Mouse (Mus musculus): ENCODE data around the gene Dhx58. TPM values are rescaled to one million over a fixed set of nuclear protein-coding genes. Genes with fewer than 3 reads are reported as not detected.

Dhx58 gene
- polyA plus RNA-seq, 1 experiment from 2014 or later: 2.5 TPM

DNA sequence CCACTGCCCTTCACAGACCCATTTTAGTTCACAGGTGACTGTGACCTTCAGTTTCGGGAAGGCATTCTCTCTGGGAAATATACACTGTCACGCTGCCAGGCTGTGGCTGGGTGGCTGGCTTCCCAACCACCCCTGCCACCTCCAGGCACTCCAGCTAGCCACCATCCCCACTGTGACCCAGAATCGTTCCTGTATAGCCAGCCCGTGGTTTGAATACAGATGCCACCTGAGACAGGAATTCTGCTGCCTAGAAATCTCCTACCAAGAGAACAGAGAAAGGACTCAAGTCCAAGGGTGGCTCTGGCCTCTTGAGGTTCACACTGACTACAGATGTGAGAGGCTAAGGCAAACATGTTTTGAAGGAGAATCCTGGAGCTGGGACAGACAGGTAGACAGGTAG lies 14.8 kb upstream of the Dhx58 start:
- Histone ChIP-seq H3K4me3 (ENCODE audit: low read length) (no peak overlapping the region), H3K9ac (ENCODE audit: low read depth, low read length) (no peak overlapping the region), H3K36me3 (ENCODE audit: control insufficient read depth, insufficient read depth, low read length) (peaks cover 31% of the 10 kb centered on the region), H3K4me2 (ENCODE audit: low read length) (no peak overlapping the region), H3K27me3 (replicated peaks; ENCODE audit: control insufficient read depth, insufficient read depth, low read length) (no peaks in the 10 kb centered on the region), H3K27ac (ENCODE audit: low read depth, low read length) (no peak overlapping the region), H3K4me1 (ENCODE audit: control insufficient read depth, insufficient read depth, low read depth, low read length) (peaks cover 14% of the 10 kb centered on the region), H3K9me3 (ENCODE audit: control insufficient read depth, low read length) (no peaks in the 10 kb centered on the region)
- 94% methylated on average over 4 of the region's 4 CpGs for WGBS
- ATAC-seq: no peak

DNA sequence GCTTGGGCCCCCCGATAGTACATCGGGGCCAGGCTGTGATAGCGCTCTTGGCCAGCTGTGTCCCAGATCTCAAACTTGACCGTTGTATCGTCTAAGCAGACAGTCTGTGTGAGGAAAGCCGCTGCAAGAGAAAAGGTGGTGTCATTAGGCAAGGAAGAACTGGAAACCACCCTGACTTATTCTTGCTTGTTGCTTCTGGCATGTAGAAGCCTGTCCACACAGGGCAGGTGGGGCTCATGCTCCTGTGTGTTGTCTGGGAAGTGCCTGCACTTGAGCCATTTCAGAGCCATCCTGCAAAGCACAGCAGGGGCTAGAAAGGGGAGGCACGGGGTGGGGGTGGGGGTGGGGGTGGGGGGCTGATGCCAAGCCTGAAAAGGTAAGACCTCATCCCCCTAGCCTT lies 14.4 kb upstream of the Dhx58 start:
- Histone ChIP-seq H3K4me3 (ENCODE audit: low read length) (no peak overlapping the region), H3K9me3 (ENCODE audit: control insufficient read depth, low read length) (no peaks in the 10 kb centered on the region), H3K4me2 (ENCODE audit: low read length) (no peak overlapping the region), H3K27me3 (replicated peaks; ENCODE audit: control insufficient read depth, insufficient read depth, low read length) (no peaks in the 10 kb centered on the region), H3K9ac (ENCODE audit: low read depth, low read length) (no peak overlapping the region), H3K36me3 (ENCODE audit: control insufficient read depth, insufficient read depth, low read length) (peaks cover 31% of the 10 kb centered on the region), H3K27ac (ENCODE audit: low read depth, low read length) (no peak overlapping the region), H3K4me1 (ENCODE audit: control insufficient read depth, insufficient read depth, low read depth, low read length) (peaks cover 18% of the 10 kb centered on the region)
- WGBS: 93% methylated on average over 7 of the region's 7 CpGs
- ATAC-seq: no peak

DNA sequence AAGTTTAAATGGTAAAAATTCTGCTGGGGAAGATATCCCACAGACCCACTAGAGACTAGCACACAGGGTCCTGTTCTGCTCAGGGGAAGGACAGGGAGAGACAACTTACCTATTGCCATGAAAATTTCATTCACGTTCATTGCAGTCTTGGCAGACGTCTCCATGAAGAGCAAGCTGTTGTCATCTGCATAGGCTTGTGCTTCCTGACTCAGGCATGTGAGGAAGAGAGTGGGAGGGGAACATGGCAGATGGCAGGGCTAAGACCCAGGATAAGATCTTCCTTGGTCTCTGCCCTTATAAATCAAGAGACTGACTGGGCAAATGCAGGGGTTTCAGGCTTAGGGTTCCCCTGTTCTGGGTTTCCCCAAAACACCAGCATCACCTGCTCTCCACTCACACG lies 12.6 kb upstream of the Dhx58 start:
- no peak for ATAC-seq
- WGBS: 78% methylated on average over 3 of the region's 3 CpGs
- no peak overlapping the region for H3K9ac ChIP-seq (ENCODE audit: low read depth, low read length)
- H3K4me2 ChIP-seq (ENCODE audit: low read length): no peak overlapping the region
- H3K4me3 ChIP-seq (ENCODE audit: low read length): no peak overlapping the region
- peaks cover 16% of the 10 kb centered on the region for H3K4me1 ChIP-seq (ENCODE audit: control insufficient read depth, insufficient read depth, low read depth, low read length)
- no peaks in the 10 kb centered on the region for H3K27me3 ChIP-seq (replicated peaks; ENCODE audit: control insufficient read depth, insufficient read depth, low read length)
- H3K9me3 ChIP-seq (ENCODE audit: control insufficient read depth, low read length): no peaks in the 10 kb centered on the region
- H3K27ac ChIP-seq (ENCODE audit: low read depth, low read length): no peak overlapping the region
- H3K36me3 ChIP-seq (ENCODE audit: control insufficient read depth, insufficient read depth, low read length): peaks cover 31% of the 10 kb centered on the region

DNA sequence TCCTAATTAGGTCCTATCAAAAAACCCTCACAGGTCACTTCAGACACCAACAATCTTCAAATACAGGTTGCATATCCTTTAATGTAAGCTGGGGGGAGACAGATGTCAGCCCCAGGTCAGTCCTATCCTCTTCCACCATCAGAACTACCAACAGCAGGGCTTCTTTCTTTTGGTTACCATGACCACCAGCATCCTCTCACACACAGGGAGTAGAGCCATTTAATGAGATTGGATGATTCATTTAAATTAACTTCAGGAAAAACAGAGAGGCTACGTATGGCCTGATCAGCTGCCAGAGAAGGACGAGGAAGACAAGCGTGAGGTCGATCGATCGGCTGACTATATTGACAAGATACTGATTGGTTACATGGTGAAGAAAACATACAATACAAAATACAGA lies 10.9 kb upstream of the Dhx58 start:
- WGBS: 81% methylated on average over 6 of the region's 6 CpGs
- Histone ChIP-seq H3K4me3 (ENCODE audit: low read length) (no peak overlapping the region), H3K27me3 (replicated peaks; ENCODE audit: control insufficient read depth, insufficient read depth, low read length) (no peaks in the 10 kb centered on the region), H3K4me1 (ENCODE audit: control insufficient read depth, insufficient read depth, low read depth, low read length) (peaks cover 17% of the 10 kb centered on the region), H3K9me3 (ENCODE audit: control insufficient read depth, low read length) (no peaks in the 10 kb centered on the region), H3K36me3 (ENCODE audit: control insufficient read depth, insufficient read depth, low read length) (peaks cover 33% of the 10 kb centered on the region), H3K4me2 (ENCODE audit: low read length) (no peak overlapping the region), H3K9ac (ENCODE audit: low read depth, low read length) (no peak overlapping the region), H3K27ac (ENCODE audit: low read depth, low read length) (no peak overlapping the region)
- no peak for ATAC-seq

DNA sequence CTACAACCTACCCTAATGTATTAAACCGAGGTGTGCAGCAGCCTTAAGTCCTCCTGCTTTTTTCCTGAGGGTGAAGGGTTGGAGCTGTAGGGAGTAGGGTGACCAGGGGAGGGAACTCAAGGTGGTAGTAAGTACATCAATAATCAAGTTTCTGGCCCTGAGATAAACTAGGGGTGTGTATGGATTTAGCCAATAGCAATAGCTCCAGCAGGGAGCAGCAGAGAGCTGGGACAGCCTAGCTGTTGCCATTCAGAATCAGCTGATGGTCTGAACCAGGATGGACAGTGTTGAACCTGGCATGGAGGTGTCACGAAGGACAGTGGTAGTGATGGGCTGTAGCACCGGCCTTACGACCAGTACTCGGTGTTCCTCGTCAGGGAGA lies 10.5 kb upstream of the Dhx58 start:
- Histone ChIP-seq H3K4me1 (ENCODE audit: control insufficient read depth, insufficient read depth, low read depth, low read length) (peaks cover 17% of the 10 kb centered on the region), H3K4me3 (ENCODE audit: low read length) (no peak overlapping the region), H3K36me3 (ENCODE audit: control insufficient read depth, insufficient read depth, low read length) (peaks cover 33% of the 10 kb centered on the region), H3K9ac (ENCODE audit: low read depth, low read length) (peak overlapping the region; percentile 51; the same call in 1 of the 2 replicates), H3K4me2 (ENCODE audit: low read length) (no peak overlapping the region; the same call in 1 of the 2 replicates), H3K27ac (ENCODE audit: low read depth, low read length) (no peak overlapping the region), H3K27me3 (replicated peaks; ENCODE audit: control insufficient read depth, insufficient read depth, low read length) (no peaks in the 10 kb centered on the region), H3K9me3 (ENCODE audit: control insufficient read depth, low read length) (no peaks in the 10 kb centered on the region)
- ATAC-seq: no peak
- 43% methylated on average over 6 of the region's 6 CpGs for WGBS

DNA sequence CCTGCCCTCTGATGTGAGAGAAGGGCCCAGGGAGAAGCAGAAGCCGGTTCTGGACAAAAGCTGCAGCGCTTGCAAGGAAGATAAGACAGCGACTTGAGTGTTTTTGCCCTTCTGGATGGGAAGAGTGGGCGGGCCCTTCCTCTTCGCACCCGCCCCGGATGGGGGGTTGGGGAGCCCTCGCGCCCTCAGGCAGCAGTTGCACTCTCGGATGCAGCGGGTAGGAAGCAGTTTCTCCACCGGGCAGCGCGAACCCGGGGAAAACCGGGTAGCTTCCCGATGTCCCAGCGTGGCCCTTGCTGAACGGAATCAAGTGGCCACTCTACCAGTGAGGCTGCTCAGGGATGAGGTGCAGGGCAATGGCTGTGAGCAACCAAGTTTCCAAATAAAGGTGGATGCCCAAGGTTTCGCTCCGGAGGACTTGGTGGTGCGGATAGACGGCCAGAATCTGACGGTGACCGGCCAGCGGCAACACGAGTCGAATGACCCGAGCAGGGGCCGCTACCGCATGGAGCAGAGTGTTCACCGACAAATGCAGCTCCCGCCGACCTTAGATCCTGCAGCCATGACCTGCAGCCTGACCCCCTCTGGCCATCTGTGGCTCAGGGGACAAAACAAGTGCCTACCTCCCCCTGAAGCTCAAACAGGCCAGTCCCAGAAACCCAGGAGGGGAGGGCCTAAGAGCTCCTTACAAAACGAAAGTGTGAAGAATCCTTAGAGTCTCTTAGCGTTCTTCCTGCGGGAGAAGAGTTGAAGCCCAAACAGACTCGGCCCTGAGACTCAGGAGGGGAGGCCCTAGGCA lies 9.9 kb upstream of the Dhx58 start, which contains the start of gene Hspb9:
Gene Hspb9, plus strand, starts transcription at position 116 of the 799 bp plus-strand sequence.
- Histone ChIP-seq H3K4me1 (ENCODE audit: control insufficient read depth, insufficient read depth, low read depth, low read length) (peaks cover 17% of the 10 kb centered on the region), H3K36me3 (ENCODE audit: control insufficient read depth, insufficient read depth, low read length) (peaks cover 36% of the 10 kb centered on the region), H3K9me3 (ENCODE audit: control insufficient read depth, low read length) (no peaks in the 10 kb centered on the region), H3K27ac (ENCODE audit: low read depth, low read length) (peak within 1 kb of the TSS; percentile 44; the same call in 1 of the 2 replicates), H3K4me3 (ENCODE audit: low read length) (peak within 1 kb of the TSS; percentile 8; the same call in 1 of the 2 replicates), H3K27me3 (replicated peaks; ENCODE audit: control insufficient read depth, insufficient read depth, low read length) (no peaks in the 10 kb centered on the region), H3K9ac (ENCODE audit: low read depth, low read length) (peak within 1 kb of the TSS; percentile 51), H3K4me2 (ENCODE audit: low read length) (peak within 1 kb of the TSS; percentile 29)
- no peak for ATAC-seq
- WGBS: 9% methylated on average over 38 of the region's 38 CpGs

DNA sequence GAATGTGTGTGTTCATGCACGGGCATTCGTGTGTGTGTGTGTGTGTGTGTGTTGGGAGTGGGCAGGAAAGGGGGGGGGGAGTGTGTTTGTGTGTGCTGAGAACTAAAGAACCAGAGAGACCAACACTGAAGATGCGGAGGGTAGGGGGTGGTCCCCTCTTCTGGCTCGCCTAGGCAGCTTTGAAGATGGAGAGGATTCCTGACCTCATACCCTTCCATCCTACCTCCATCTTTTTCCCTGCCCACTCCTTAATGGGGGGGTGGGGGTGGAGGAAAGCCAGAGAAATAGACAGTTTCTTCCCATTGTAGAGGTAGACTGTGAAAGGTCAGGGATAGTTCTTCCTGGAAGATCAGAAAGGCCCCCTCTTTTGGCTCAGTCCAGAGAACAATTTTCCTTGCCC lies 9.1 kb upstream of the Dhx58 start:
- Histone ChIP-seq H3K4me1 (ENCODE audit: control insufficient read depth, insufficient read depth, low read depth, low read length) (peaks cover 17% of the 10 kb centered on the region), H3K4me3 (ENCODE audit: low read length) (no peak overlapping the region), H3K4me2 (ENCODE audit: low read length) (no peak overlapping the region; the same call in 1 of the 2 replicates), H3K27ac (ENCODE audit: low read depth, low read length) (no peak overlapping the region; the same call in 1 of the 2 replicates), H3K27me3 (replicated peaks; ENCODE audit: control insufficient read depth, insufficient read depth, low read length) (no peaks in the 10 kb centered on the region), H3K9me3 (ENCODE audit: control insufficient read depth, low read length) (no peaks in the 10 kb centered on the region), H3K9ac (ENCODE audit: low read depth, low read length) (no peak overlapping the region), H3K36me3 (ENCODE audit: control insufficient read depth, insufficient read depth, low read length) (peaks cover 39% of the 10 kb centered on the region)
- 70% methylated on average over 4 of the region's 4 CpGs for WGBS
- ATAC-seq: no peak

DNA sequence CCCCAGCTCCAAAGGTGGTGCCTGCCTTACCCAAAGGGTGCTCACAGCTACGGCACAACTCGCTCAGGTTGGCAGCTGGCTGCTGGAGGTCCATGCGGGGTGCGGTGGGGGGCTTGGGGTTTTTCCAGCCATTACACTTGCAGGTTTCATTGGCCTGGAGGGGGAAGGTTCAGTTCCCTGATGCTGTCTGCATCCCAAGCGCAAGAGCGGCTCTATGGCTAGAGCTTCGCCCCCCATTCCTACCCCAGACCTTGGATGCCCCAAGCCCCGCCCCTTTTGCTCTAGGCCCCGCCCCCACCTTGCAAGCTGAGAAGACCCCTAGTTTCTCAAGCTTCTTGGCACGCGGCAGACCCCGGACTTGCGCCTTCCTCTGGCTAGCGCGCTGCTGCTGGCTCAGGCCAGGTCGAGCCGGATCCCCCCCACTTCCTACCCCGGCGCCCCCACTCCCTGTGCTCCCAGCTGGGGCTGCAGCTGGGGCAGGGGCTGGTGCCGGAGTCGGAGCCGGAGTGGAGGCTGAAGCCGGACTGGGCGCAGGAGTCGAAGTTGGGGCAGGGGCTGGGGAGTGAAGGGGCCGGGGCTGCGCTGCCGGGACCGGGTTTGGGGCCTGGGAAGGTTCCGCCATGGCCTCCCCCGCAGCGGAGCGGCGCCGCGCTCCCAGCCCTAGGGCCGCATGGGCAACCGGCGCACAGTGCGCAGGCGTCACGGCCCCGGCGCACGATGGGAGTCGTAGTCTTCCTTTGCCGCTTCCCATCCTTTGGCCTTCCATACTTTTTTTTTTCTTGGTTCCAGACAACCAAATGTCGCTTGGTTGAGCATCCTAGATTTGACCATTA lies 7.9 kb upstream of the Dhx58 start, which contains the start of gene Kat2a:
Gene Kat2a, minus strand, starts transcription at position 683 of the 833 bp plus-strand sequence.
- ATAC-seq: peak; percentile 90
- H3K9me3 ChIP-seq (ENCODE audit: control insufficient read depth, low read length): no peaks in the 10 kb centered on the region
- H3K36me3 ChIP-seq (ENCODE audit: control insufficient read depth, insufficient read depth, low read length): peaks cover 33% of the 10 kb centered on the region
- H3K27ac ChIP-seq (ENCODE audit: low read depth, low read length): peak within 1 kb of the TSS; percentile 82
- peaks cover 17% of the 10 kb centered on the region for H3K4me1 ChIP-seq (ENCODE audit: control insufficient read depth, insufficient read depth, low read depth, low read length)
- H3K27me3 ChIP-seq (replicated peaks; ENCODE audit: control insufficient read depth, insufficient read depth, low read length): no peaks in the 10 kb centered on the region
- H3K4me2 ChIP-seq (ENCODE audit: low read length): peak within 1 kb of the TSS; percentile 69
- WGBS: 2% methylated on average over 36 of the region's 48 CpGs
- H3K4me3 ChIP-seq (ENCODE audit: low read length): peak within 1 kb of the TSS; percentile 100
- peak within 1 kb of the TSS; percentile 98 for H3K9ac ChIP-seq (ENCODE audit: low read depth, low read length)

DNA sequence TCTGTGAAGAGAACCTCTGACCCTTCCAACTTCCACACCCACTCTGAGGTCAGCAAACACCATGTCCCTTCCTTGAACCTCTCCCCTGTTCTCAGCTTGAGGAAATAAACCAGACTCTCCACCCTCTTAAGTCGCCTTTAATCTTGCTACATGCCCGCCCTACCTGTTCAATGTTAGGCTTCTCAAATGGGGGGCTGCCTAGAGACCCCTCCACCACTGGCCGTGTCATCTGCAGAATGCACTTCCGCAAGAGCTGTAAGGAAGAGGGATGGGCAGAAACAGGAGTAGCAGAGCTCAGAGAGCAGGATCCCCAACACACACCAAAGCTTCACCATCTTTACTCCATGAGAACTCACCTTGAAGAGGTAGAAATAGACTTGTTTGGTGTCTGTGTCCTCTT lies 6.9 kb upstream of the Dhx58 start:
- WGBS: 89% methylated on average over 4 of the region's 4 CpGs
- Histone ChIP-seq H3K36me3 (ENCODE audit: control insufficient read depth, insufficient read depth, low read length) (peaks cover 32% of the 10 kb centered on the region), H3K27ac (ENCODE audit: low read depth, low read length) (no peak overlapping the region), H3K9me3 (ENCODE audit: control insufficient read depth, low read length) (no peaks in the 10 kb centered on the region), H3K4me2 (ENCODE audit: low read length) (peak overlapping the region; percentile 69), H3K4me1 (ENCODE audit: control insufficient read depth, insufficient read depth, low read depth, low read length) (peaks cover 17% of the 10 kb centered on the region), H3K9ac (ENCODE audit: low read depth, low read length) (no peak overlapping the region), H3K4me3 (ENCODE audit: low read length) (peak overlapping the region; percentile 100), H3K27me3 (replicated peaks; ENCODE audit: control insufficient read depth, insufficient read depth, low read length) (no peaks in the 10 kb centered on the region)
- ATAC-seq: no peak

All from hindbrain, embryonic 16.5 days (tissue).